In the genomic region with DNA sequence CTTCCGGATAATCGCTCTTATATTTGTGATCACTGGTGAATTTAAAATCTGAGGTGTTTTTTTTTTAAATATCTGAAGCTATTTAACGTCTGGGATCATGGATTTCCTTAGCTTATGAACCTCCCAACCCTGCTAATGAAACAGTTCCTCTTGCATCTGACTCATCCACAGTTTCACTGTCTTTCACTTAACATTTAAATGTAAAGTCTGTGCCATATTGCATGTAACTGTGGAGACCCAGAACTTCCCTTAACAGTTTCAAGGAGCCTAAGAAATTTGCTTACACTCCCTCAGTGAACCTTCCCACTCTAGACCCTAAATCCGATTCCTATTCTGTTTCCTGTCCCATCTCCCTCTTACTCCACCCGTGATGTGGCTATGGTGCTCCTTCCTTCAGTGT, we compare ENCODE assay signal across 21 mouse cellular contexts.
A peak's percentile ranks its signal among the peaks of the same experiment; 100 is the strongest.
DNase-seq lines count a peak whose midpoint lies in the region; ATAC-seq and TF ChIP-seq lines count a peak whose summit lies in the region.
"Had no signal": no experiment of that assay in that cellular context is flagged by ENCODE, and none has a peak within 500 bp of the region (broad histone marks: within the 10 kb centered on the region; RNA-seq: fewer than 3 reads in every experiment).

No protein-coding gene starts in this region.

- H3K27me3 ChIP-seq in forebrain, embryonic 10.5 days (ENCODE audit: poor library complexity, severe bottlenecking), result no peaks in the 10 kb centered on the region
- H3K27me3 ChIP-seq: embryonic facial prominence, embryonic 15.5 days; forebrain, embryonic 12.5 days; hindbrain, embryonic 12.5 days; intestine, embryonic 15.5 days had no signal

- DNase-seq in testis, postnatal 14 days (ENCODE audit: low spot score), result no peak
- DNase-seq in heart, adult 18-20 months, result no peak
- DNase-seq in forebrain, embryonic 10.5 days (ENCODE audit: extremely low spot score, low spot score), result no peak
- DNase-seq: adrenal gland, postnatal 10 days; B cell, adult 2 months; cerebellum, adult 2 months; cerebellum, postnatal 10 days; embryo, embryonic 11 days; gastrocnemius, postnatal 10 days; heart, postnatal 10 days; heart, postnatal 4 days had no signal

- H3K27ac ChIP-seq in bone marrow macrophage, adult 2 months (ENCODE audit: insufficient read depth, low read depth, low read length), result peak overlapping the region; percentile 88
- H3K27ac ChIP-seq in forebrain, embryonic 10.5 days, result no peak overlapping the region
- H3K27ac ChIP-seq: embryonic facial prominence, embryonic 15.5 days; forebrain, embryonic 12.5 days; heart, embryonic 10.5 days; hindbrain, embryonic 12.5 days; hindbrain, postnatal 0 days; intestine, embryonic 15.5 days had no signal

- peak; percentile 75 for ATAC-seq in granulocyte monocyte progenitor cell, adult 5-6 weeks (replicated peaks; ENCODE audit: poor library complexity, severe bottlenecking)
- peak; percentile 61 for ATAC-seq in megakaryocyte progenitor cell, adult 5-6 weeks (replicated peaks; ENCODE audit: poor library complexity)
- ATAC-seq: forebrain, embryonic 16.5 days; hindbrain, postnatal 0 days; intestine, embryonic 15.5 days had no signal

- no peak for TF ChIP-seq POLR2A in bone marrow macrophage, adult 2 months (IDR thresholded peaks at IDR 0.05; ENCODE audit: borderline replicate concordance, low read depth, low read length)

- H3K9me3 ChIP-seq in forebrain, embryonic 10.5 days, result no peaks in the 10 kb centered on the region
- H3K9me3 ChIP-seq: embryonic facial prominence, embryonic 15.5 days; forebrain, embryonic 12.5 days; heart, embryonic 10.5 days; hindbrain, embryonic 12.5 days; intestine, embryonic 15.5 days had no signal

- TF ChIP-seq CTCF in bone marrow macrophage, adult 2 months (IDR thresholded peaks at IDR 0.05; ENCODE audit: low read depth, low read length), result no peak

- WGBS in forebrain, embryonic 10.5 days, result 87% methylated on average over 5 of the region's 5 CpGs

- H3K4me1 ChIP-seq in bone marrow macrophage, adult 2 months (ENCODE audit: control insufficient read depth, insufficient read depth, low read length), result peaks cover 38% of the 10 kb centered on the region
- H3K4me1 ChIP-seq in forebrain, embryonic 10.5 days, result no peaks in the 10 kb centered on the region
- H3K4me1 ChIP-seq: embryonic facial prominence, embryonic 15.5 days; forebrain, embryonic 12.5 days; heart, embryonic 10.5 days; hindbrain, embryonic 12.5 days; intestine, embryonic 15.5 days had no signal

- 0 out of 2 replicates have a peak overlapping the region, but pooled peaks have one; percentile 13 for H3K4me3 ChIP-seq in bone marrow macrophage, adult 2 months (ENCODE audit: insufficient read depth, low read length)
- no peak overlapping the region for H3K4me3 ChIP-seq in forebrain, embryonic 10.5 days
- H3K4me3 ChIP-seq: embryonic facial prominence, embryonic 15.5 days; forebrain, embryonic 12.5 days; heart, embryonic 10.5 days; hindbrain, embryonic 12.5 days; intestine, embryonic 15.5 days had no signal

- peaks cover 6% of the 10 kb centered on the region for H3K36me3 ChIP-seq in forebrain, embryonic 10.5 days (replicated peaks)
- H3K36me3 ChIP-seq: embryonic facial prominence, embryonic 15.5 days; forebrain, embryonic 12.5 days; hindbrain, embryonic 12.5 days; intestine, embryonic 15.5 days had no signal
